Mouse (Mus musculus) frontal cortex, postnatal 10 days (tissue): Measurements from ENCODE around the gene Nudcd3.
A peak's percentile ranks its signal among the peaks of the same experiment; 100 is the strongest.

ENCODE experiments used
- DNase-seq, 2 experiments: peaks; one replicate each; pipeline ENCODE4 v3.0.0; 2022; ENCODE audit warnings: low spot score in 2 of 2, mixed read lengths in 1 of 2

The Nudcd3 gene

DNA sequence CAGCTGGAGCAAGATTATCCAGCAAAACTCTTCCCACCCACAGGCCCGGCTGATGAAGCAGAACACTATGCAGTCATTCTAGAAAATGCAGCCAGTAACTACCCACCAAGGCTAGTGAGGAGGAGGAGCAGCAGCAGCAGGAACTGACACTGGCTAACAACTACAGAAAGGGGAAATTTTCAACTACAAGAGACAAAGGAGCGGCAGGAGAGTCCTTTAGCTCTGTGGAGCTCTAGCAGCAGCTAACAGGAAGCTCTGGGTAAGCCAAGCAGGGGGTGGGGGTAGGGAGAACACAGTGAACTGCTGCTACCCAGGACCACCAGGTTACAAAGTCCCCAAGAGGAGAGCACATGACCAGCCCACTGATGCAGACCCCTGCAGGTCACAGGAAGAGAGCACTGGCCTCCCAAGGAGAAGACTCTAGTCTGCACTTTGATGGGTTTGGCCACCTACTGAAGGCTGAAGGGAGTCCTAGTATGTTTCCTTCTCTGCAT, 21.5 kb downstream of the Nudcd3 start:
- DNase-seq = no peak

DNA sequence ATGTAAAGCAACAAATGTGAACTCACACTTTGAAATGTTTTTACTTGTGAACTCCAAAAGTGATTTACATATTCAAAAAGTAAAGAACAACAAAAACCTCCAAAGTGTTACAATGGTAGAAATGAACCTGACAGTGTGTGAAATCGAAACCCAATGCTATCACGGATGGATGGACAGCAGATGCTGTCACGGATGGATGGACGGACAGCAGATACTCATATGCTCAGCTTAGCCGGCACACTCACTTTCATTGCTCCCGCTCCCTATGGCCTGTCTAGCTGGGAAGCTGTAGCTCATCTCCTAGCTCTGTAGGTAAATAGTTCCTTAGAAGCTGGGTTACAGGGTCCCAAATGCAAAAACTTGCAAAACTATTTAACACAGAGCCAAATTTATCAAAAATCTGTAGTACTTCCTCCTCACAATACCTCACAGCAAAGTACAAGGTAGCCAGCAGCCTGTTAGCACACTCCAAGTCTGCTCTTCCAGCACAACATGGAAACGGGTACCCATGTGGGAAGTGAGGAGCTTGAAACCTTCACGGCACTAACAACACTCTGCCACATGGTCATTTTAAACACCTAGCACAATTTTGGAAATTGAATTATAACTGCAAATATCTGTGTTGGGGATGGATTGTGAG, 22.3 kb downstream of the Nudcd3 start:
- DNase-seq = no peak

- DNase-seq = no peak
These were observed 24.7 kb downstream of the Nudcd3 start for GRCm38 (mm10) chr11:6175506-6175905.

GRCm38 (mm10) chr11:6174719-6175118, 25.5 kb downstream of the Nudcd3 start:
- no peak for DNase-seq

DNA sequence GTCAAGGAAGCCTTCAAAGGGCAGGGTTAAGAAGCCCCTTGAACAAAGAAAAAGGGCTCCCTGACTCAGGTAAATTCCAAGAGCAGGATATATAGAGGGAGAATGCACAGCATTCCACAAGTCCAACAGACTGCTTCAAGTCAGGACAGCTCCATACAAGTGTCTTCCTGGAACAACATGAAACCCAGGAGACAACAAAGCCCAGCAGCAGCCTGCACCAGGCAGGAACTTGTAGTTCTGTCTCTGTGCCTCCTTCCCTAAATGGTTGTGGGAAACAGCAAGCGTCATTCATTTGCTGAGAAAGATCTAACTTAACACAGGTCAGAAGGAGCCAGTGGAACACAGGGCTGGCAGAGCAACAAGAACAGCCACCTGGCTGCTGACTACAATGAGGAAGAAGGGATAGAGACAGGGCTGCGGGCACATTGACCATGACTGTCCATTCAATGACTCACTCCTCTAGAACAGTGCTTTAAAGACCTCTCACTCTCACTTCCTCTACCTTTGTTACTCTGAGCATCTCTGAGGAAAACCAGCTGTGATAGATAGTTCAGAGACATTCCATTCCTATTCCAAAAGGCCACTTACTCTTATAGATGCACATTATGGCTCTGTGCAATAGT, 31.1 kb downstream of the Nudcd3 start:
- DNase-seq = no peak

- no peak for DNase-seq
These were observed 33.9 kb downstream of the Nudcd3 start for GRCm38 (mm10) chr11:6166351-6166750.

- no peak for DNase-seq
These were observed 34.7 kb downstream of the Nudcd3 start for GRCm38 (mm10) chr11:6165391-6166081.

GRCm38 (mm10) chr11:6164781-6165180, 35.4 kb downstream of the Nudcd3 start:
- no peak for DNase-seq

DNA sequence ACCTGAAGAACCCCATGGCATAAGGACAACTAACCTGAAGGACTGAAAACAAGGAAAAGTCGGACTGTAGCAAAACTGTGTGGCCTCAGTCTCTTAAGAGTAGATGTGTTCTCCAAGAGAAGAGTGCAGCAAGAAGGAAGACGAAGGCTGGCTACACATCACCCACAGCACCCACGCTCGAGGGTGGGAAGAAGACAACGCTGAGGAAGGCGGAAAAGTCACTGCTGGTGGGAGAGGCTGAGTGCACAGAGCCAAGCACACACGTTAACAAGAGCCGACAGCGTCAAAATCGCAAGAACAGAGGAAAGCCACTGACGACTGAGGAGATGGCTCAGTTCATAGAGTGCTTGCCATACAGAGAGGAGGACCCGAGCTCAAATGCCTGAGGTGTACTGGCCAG, 36.5 kb downstream of the Nudcd3 start:
- DNase-seq = no peak

GRCm38 (mm10) chr11:6163062-6163461, 37.2 kb downstream of the Nudcd3 start:
- no peak for DNase-seq

- no peak for DNase-seq
These were observed 38.7 kb downstream of the Nudcd3 start for GRCm38 (mm10) chr11:6161549-6161948.

DNA sequence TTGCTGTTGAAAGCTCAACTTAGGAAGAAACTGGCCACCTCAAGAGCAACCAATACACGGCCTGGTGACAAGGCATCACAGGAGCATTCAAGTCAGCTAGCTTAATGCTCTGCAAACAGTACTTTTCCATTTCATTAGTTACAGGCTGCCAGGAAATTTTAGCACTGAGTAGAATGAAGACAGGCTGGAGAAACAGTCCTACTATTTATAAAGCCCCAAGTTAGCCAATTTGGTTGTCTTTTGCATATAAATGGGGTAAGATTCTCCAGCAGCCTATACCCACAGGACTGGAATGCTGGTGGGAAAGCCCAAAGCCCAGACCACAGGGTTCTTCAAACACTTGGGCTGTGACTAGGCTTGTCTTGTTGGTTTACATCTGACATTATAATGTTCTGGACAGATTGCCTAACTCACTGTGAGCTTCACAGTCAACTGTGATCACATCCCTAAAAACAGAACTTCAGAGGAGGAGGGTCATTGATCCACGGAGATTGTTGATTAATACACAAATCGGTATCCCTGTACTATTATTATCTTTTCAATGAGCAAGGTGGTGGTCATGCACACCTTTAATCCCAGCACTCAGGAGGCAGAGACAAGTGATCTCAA, 39.4 kb downstream of the Nudcd3 start:
- DNase-seq = no peak

GRCm38 (mm10) chr11:6159704-6160275, 40.4 kb downstream of the Nudcd3 start:
- DNase-seq = no peak

DNA sequence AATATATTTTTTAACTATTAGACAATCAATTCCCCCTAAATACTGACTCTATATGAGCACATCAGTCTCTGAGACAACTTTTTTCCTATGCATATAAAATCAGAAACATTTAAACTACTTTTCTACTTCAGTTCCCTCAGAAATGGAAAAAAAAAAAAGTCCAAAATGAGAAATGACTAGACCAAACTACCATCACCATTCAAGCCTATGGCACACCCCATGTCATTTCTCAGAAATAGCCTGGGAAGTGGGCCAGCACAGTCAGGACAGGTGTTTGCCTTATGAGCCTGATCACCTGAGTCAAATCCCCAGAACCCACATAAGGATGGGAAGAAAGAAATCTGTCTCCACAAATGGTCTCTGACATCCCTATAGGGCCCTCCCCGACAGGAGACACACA, 41.7 kb downstream of the Nudcd3 start:
- no peak for DNase-seq

- DNase-seq = no peak
These were observed 43.1 kb downstream of the Nudcd3 start for GRCm38 (mm10) chr11:6157119-6157518.

DNA sequence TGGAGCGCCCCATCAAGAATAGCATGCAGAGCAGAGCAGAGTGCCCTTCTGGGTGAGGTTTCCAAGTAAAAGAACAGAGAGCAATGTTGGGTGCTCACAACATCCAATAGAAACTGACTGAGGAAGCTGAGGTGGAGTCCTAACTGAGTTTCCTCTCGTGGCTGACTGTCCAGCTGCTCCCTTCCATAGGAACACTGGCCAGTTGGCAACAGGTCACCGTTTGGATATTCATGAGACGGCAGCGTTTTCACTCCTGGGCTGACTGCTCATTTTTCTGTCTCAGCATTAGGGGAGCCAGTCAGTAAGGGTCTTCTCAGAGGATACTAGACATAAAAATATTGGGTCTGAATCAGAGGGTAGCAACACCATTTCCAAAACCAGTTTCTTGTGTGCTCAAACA, 43.6 kb downstream of the Nudcd3 start:
- DNase-seq = no peak

DNA sequence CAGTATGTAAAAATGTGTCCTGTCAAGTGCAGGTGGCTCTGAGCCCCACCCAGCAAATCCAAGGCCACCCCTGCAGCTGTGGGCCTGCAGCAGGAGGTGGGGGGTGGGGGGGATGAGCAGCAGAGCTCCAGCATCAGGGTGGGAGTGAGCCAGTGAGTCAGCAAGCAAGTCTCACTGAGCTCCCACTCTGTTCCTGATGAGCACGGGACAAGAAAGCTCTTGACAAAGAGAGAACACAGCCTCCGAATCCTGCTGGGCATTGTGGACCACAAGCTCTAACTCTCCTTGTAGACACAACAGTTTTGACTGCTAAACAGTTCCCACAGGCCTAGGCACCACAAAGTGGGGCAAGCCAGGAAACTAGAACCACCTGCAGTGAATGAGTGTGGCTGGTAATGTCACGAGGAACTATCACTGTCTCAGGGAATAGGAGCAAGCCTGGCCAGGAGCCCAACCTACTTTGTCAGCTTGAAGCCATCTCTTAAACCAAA, 46.0 kb downstream of the Nudcd3 start:
- peak in 1 of 2 experiments; percentile 48 for DNase-seq

DNA sequence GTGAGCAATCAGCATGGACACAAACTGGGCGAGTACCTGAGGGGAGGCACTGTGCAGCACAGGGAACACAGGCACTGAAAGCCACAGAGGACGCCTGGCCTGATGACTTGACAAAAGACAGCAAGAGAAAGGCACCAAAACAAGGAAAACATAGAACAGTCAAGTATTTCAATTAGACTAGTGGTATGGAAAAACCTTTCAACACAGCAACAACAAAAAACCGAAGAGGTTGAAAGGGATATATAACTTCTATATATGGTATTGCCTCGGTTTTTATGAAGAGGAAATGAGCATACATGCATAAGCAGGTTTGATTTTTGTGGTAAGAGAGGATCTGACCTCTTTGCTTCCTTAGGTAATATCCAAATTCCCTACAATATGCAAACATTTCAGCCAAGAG, 47.4 kb downstream of the Nudcd3 start:
- DNase-seq = no peak

DNA sequence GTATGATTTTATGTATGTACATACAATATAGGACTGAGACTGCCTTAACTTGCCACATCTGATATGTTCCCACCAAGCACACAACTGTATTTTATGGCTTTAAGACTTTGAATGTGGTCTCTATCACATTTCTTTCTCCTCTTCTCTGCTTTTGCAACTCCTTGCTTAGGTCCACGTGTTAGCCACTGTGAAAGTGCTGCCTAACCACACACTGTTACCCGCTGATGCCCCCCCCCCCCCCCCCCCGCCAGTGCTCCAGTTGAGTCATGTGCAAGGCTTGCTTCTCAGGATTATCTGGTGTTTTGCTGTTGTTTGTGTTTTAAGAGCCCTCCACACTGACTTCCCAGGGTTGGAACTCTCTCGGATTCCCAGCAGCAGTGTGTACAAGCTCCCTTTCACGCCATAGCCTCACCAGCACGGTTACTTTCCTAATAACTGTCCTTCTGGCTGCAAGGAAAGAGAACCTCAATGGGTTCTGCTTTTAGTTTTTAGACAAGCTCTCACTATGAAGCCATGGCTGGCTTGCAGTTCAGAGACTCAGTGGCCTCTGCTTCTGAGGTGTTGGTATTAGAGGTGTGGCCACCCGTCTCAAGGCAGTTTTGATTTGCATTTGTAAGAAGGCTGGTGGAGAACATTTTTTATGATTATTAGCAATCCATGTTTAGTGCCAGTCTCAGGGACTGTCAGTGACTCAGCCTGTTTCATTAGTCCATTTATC, 61.8 kb downstream of the Nudcd3 start:
- DNase-seq = no peak

DNA sequence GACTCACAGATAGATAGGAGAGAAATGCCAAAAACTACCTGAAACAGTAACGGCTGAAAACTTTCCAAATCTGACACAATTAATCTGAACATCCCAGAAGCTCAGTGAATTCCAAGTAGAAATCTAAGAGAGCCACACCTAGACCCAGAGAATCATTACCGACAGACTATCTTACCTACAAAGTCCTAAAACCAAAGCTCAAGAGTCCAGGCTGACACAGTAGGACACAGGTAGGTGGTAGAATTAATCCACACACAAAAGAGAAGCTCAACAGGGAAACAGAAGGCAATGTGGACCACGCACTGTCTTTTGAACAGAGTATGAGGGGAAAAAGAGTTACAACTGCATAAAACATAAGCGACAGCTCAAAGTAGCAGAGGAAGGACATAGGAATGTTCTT, 67.3 kb downstream of the Nudcd3 start:
- DNase-seq = no peak

GRCm38 (mm10) chr11:6130578-6130977, 69.6 kb downstream of the Nudcd3 start:
- no peak for DNase-seq
